10 mouse cellular contexts compared by ENCODE assay signal in the genomic region with DNA sequence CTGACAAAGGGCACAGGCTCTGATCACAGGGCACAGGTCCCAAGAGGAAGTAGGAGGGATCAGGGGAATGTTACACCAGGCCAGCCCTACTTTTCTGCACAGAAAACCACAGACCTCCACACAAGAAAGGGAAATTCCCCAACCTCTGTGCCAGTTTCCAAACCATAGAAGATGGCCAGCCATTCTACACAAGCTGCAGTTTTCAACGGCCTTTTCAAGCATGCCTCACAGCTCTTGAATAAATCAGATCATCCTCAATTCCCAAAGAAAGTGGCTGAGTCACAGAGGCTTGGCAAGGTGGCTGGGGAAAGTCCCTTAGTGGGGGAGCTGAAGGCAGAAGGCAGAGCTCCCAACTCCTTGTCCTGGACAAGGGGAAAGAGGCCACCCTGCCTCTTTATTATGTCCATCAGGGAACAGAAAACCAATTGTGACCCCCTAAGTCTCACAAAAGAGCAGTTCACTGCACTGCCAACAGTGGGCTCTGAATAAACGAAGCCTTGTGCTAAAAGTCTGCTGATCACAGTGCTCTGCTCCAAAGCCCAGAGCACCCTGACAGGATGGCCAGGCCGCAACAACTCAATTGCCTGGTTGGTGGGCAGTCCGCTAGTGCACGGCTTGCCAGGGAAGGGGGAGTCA.
DNase-seq lines count a peak whose midpoint lies in the region; ATAC-seq lines count a peak whose summit lies in the region.
"Had no signal": no experiment of that assay in that cellular context is flagged by ENCODE, and none has a peak within 500 bp of the region (broad histone marks: within the 10 kb centered on the region; RNA-seq: fewer than 3 reads in every experiment).

No protein-coding gene starts in this region.

- peak; percentile 11 for DNase-seq in hindbrain, embryonic 10.5 days (ENCODE audit: low spot score)
- DNase-seq in hindbrain, embryonic 11.5 days (ENCODE audit: low spot score): no peak
- peak; percentile 10 for DNase-seq in cerebellum, adult 8-10 months
- peak; percentile 68 for DNase-seq in gastrocnemius, postnatal 25 days
- DNase-seq in left cerebral cortex, postnatal 25 days (ENCODE audit: low spot score in 2 of 2): peak; percentile 42 to 83
- DNase-seq in right cerebral cortex, postnatal 4 days: peak; percentile 25
- DNase-seq in kidney, adult 11 months: no peak
- no peak for DNase-seq in spleen, postnatal 36 days (ENCODE audit: low spot score in 2 of 2)

- peak overlapping the region; percentile 54 for H3K27ac ChIP-seq in hindbrain, embryonic 10.5 days
- H3K27ac ChIP-seq in hindbrain, embryonic 11.5 days (ENCODE audit: low read depth, low read length): no peak overlapping the region
- H3K27ac ChIP-seq: heart, embryonic 15.5 days; midbrain, embryonic 12.5 days had no signal

- 34% methylated on average over 5 of the region's 5 CpGs for WGBS in hindbrain, embryonic 10.5 days
- WGBS in hindbrain, embryonic 11.5 days: 46% methylated on average over 5 of the region's 5 CpGs

- ATAC-seq in hindbrain, embryonic 11.5 days (ENCODE audit: low FRiP score): no peak

- H3K4me2 ChIP-seq in hindbrain, embryonic 11.5 days (replicated peaks; ENCODE audit: low read depth, low read length): no peak overlapping the region
- H3K4me2 ChIP-seq: heart, embryonic 15.5 days; midbrain, embryonic 12.5 days had no signal

- H3K9ac ChIP-seq in hindbrain, embryonic 11.5 days (ENCODE audit: low read depth, low read length): no peak overlapping the region
- H3K9ac ChIP-seq: heart, embryonic 15.5 days; midbrain, embryonic 12.5 days had no signal

- intact Hi-C loops in left cerebral cortex, postnatal 25 days (cut with DNase I): loop anchor here (1.0 to 2.0 kb wide), 2 partner anchors 17 to 761 kb away; no protein-coding TSS in a partner anchor

- no peaks in the 10 kb centered on the region for H3K36me3 ChIP-seq in hindbrain, embryonic 10.5 days
- H3K36me3 ChIP-seq in hindbrain, embryonic 11.5 days (ENCODE audit: control insufficient read depth, insufficient read depth, low read length): no peaks in the 10 kb centered on the region
- H3K36me3 ChIP-seq: heart, embryonic 15.5 days; midbrain, embryonic 12.5 days had no signal

- H3K27me3 ChIP-seq in hindbrain, embryonic 10.5 days (ENCODE audit: insufficient read depth, poor library complexity, severe bottlenecking): 0 out of 2 replicates have a peak, but pooled peaks cover 3% of the 10 kb centered on the region
- no peaks in the 10 kb centered on the region for H3K27me3 ChIP-seq in hindbrain, embryonic 11.5 days (ENCODE audit: control insufficient read depth, insufficient read depth, low read length)
- H3K27me3 ChIP-seq: heart, embryonic 15.5 days; midbrain, embryonic 12.5 days had no signal

- no peaks in the 10 kb centered on the region for H3K9me3 ChIP-seq in hindbrain, embryonic 10.5 days
- H3K9me3 ChIP-seq in hindbrain, embryonic 11.5 days (ENCODE audit: control insufficient read depth, low read length): no peaks in the 10 kb centered on the region
- H3K9me3 ChIP-seq: heart, embryonic 15.5 days; midbrain, embryonic 12.5 days had no signal

- no peak overlapping the region for H3K4me3 ChIP-seq in hindbrain, embryonic 10.5 days
- no peak overlapping the region for H3K4me3 ChIP-seq in hindbrain, embryonic 11.5 days (ENCODE audit: low read depth, low read length)
- H3K4me3 ChIP-seq: heart, embryonic 15.5 days; midbrain, embryonic 12.5 days had no signal

- H3K4me1 ChIP-seq in hindbrain, embryonic 10.5 days (replicated peaks): peaks cover 13% of the 10 kb centered on the region
- no peaks in the 10 kb centered on the region for H3K4me1 ChIP-seq in hindbrain, embryonic 11.5 days (replicated peaks; ENCODE audit: control insufficient read depth, insufficient read depth, low read length)

Comparison
In these comparisons a context has a peak if more than half of its experiments do, and no peak if none do; other contexts are left out.
1. DNase-seq: peak in hindbrain, embryonic 10.5 days (single experiment), cerebellum, adult 8-10 months (single experiment), gastrocnemius, postnatal 25 days (single experiment), left cerebral cortex, postnatal 25 days (2 of 2) and right cerebral cortex, postnatal 4 days (single experiment); none in hindbrain, embryonic 11.5 days (single experiment), kidney, adult 11 months (single experiment) and spleen, postnatal 36 days (0 of 2).